Mouse (Mus musculus): Measurements from ENCODE around the gene Hdac4. TPM values are rescaled to one million over a fixed set of nuclear protein-coding genes. Genes with fewer than 3 reads are reported as not detected.

Gene Hdac4
- polyA plus RNA-seq, 1 experiment from 2014 or later, result 3.0 TPM

- Histone ChIP-seq H3K4me1 (ENCODE audit: insufficient read depth) (no peaks in the 10 kb centered on the region), H3K4me2 (ENCODE audit: low read depth, low read length) (no peak overlapping the region), H3K36me3 (replicated peaks; ENCODE audit: insufficient read depth, low read length) (peaks cover 5% of the 10 kb centered on the region; the same call in 1 of the 2 replicates), H3K9me3 (ENCODE audit: low read length) (no peaks in the 10 kb centered on the region), H3K27ac (ENCODE audit: low read depth) (no peak overlapping the region), H3K9ac (replicated peaks) (no peak overlapping the region), H3K4me3 (ENCODE audit: low read depth, low read length) (no peak overlapping the region), H3K27me3 (ENCODE audit: insufficient read depth, low read length) (no peaks in the 10 kb centered on the region)
- ATAC-seq (no peak), DNase-seq (no peak)
- TF ChIP-seq CTCF (IDR thresholded peaks at IDR 0.05; ENCODE audit: low read depth) (no peak), EP300 (IDR thresholded peaks at IDR 0.05; ENCODE audit: low read depth) (no peak)
Measured at GRCm38 (mm10) chr1:92014496-92014895, 181.0 kb downstream of the Hdac4 start.

- DNase-seq (no peak), ATAC-seq (no peak)
- H3K27me3 ChIP-seq (ENCODE audit: insufficient read depth, low read length), result no peaks in the 10 kb centered on the region
- H3K4me1 ChIP-seq (ENCODE audit: insufficient read depth), result no peaks in the 10 kb centered on the region
- H3K36me3 ChIP-seq (replicated peaks; ENCODE audit: insufficient read depth, low read length), result peaks cover 4% of the 10 kb centered on the region
- no peak overlapping the region for H3K27ac ChIP-seq (ENCODE audit: low read depth)
- H3K4me2 ChIP-seq (ENCODE audit: low read depth, low read length), result no peak overlapping the region
- no peak overlapping the region for H3K4me3 ChIP-seq (ENCODE audit: low read depth, low read length)
- TF ChIP-seq CTCF (IDR thresholded peaks at IDR 0.05; ENCODE audit: low read depth), result peak; percentile 15; the same call in 1 of the 2 replicates
- no peak for TF ChIP-seq EP300 (IDR thresholded peaks at IDR 0.05; ENCODE audit: low read depth)
- no peak overlapping the region for H3K9ac ChIP-seq (replicated peaks)
- H3K9me3 ChIP-seq (ENCODE audit: low read length), result no peaks in the 10 kb centered on the region
- WGBS (ENCODE audit: insufficient replicate concordance), result 56% methylated on average over 1 of the region's 1 CpGs
Measured at GRCm38 (mm10) chr1:92006666-92007065, 188.8 kb downstream of the Hdac4 start.

GRCm38 (mm10) chr1:92005617-92005940 is 189.9 kb downstream of the Hdac4 start:
- WGBS (ENCODE audit: insufficient replicate concordance), result 64% methylated on average over 2 of the region's 2 CpGs
- no peak for ATAC-seq

DNA sequence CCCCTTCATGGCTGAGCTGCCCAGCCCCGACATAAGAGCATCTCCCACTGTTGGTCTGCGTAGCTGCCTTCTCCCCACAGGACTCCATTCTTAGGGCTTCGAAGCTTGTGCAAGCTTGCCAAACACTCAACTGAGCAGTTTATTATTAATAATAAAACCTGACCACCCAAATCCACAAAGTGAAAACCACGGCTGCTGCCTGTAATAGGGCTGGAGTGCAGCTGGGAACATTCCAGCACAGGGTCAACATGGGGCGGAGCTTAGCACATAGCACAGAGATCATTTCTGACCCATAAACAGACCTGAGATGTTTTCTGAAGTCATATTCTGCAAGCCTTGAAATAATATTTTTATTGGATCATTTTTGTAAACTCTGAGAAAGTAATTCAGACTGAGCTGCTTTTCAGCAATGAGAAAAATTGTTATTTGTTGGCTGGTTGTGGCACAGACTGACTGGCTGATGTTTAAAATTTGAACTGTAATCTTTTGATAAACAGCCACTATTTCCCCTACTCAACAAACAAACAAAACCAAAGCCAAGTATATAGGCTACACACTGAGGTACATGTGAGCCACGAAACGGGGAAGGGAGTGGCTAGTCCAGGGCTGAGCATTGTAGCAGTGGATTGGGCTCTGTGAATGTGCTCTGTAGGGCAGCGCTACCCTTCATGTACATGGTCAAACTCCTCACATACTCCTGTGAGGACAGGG is 190.4 kb downstream of the Hdac4 start:
- no peaks in the 10 kb centered on the region for H3K27me3 ChIP-seq (ENCODE audit: insufficient read depth, low read length)
- WGBS (ENCODE audit: insufficient replicate concordance), result 79% methylated on average over 8 of the region's 8 CpGs
- no peak for TF ChIP-seq EP300 (IDR thresholded peaks at IDR 0.05; ENCODE audit: low read depth)
- H3K36me3 ChIP-seq (replicated peaks; ENCODE audit: insufficient read depth, low read length), result peaks cover 4% of the 10 kb centered on the region; the same call in 1 of the 2 replicates
- no peak overlapping the region for H3K4me2 ChIP-seq (ENCODE audit: low read depth, low read length)
- H3K4me1 ChIP-seq (ENCODE audit: insufficient read depth), result no peaks in the 10 kb centered on the region
- H3K9me3 ChIP-seq (ENCODE audit: low read length), result no peaks in the 10 kb centered on the region
- DNase-seq, result no peak
- no peak overlapping the region for H3K27ac ChIP-seq (ENCODE audit: low read depth)
- H3K4me3 ChIP-seq (ENCODE audit: low read depth, low read length), result no peak overlapping the region
- ATAC-seq, result no peak
- H3K9ac ChIP-seq (replicated peaks), result no peak overlapping the region

More at GRCm38 (mm10) chr1:92005617-92005940, 189.9 kb downstream of the Hdac4 start:
- no peak overlapping the region for H3K27ac ChIP-seq (ENCODE audit: low read depth)
- no peak for TF ChIP-seq CTCF (IDR thresholded peaks at IDR 0.05; ENCODE audit: low read depth)
- no peak for TF ChIP-seq EP300 (IDR thresholded peaks at IDR 0.05; ENCODE audit: low read depth)
- no peaks in the 10 kb centered on the region for H3K27me3 ChIP-seq (ENCODE audit: insufficient read depth, low read length)
- peaks cover 4% of the 10 kb centered on the region; the same call in 1 of the 2 replicates for H3K36me3 ChIP-seq (replicated peaks; ENCODE audit: insufficient read depth, low read length)
- no peak overlapping the region for H3K4me2 ChIP-seq (ENCODE audit: low read depth, low read length)
- H3K9me3 ChIP-seq (ENCODE audit: low read length), result no peaks in the 10 kb centered on the region
- no peaks in the 10 kb centered on the region for H3K4me1 ChIP-seq (ENCODE audit: insufficient read depth)
- H3K9ac ChIP-seq (replicated peaks), result no peak overlapping the region
- no peak overlapping the region for H3K4me3 ChIP-seq (ENCODE audit: low read depth, low read length)
- DNase-seq, result no peak

- Histone ChIP-seq H3K4me1 (ENCODE audit: insufficient read depth) (no peaks in the 10 kb centered on the region), H3K4me2 (ENCODE audit: low read depth, low read length) (no peak overlapping the region), H3K4me3 (ENCODE audit: low read depth, low read length) (no peak overlapping the region), H3K36me3 (replicated peaks; ENCODE audit: insufficient read depth, low read length) (peaks cover 4% of the 10 kb centered on the region; the same call in 1 of the 2 replicates), H3K27me3 (ENCODE audit: insufficient read depth, low read length) (no peaks in the 10 kb centered on the region), H3K9me3 (ENCODE audit: low read length) (no peaks in the 10 kb centered on the region), H3K27ac (ENCODE audit: low read depth) (no peak overlapping the region), H3K9ac (replicated peaks) (no peak overlapping the region)
- no peak for DNase-seq
- no peak for TF ChIP-seq EP300 (IDR thresholded peaks at IDR 0.05; ENCODE audit: low read depth)
- TF ChIP-seq CTCF (IDR thresholded peaks at IDR 0.05; ENCODE audit: low read depth), result no peak
- 69% methylated on average over 1 of the region's 1 CpGs for WGBS (ENCODE audit: insufficient replicate concordance)
- ATAC-seq, result no peak
Measured at GRCm38 (mm10) chr1:92004122-92004521, 191.4 kb downstream of the Hdac4 start.

- Histone ChIP-seq H3K27ac (ENCODE audit: low read depth) (no peak overlapping the region), H3K4me1 (ENCODE audit: insufficient read depth) (no peaks in the 10 kb centered on the region), H3K4me3 (ENCODE audit: low read depth, low read length) (no peak overlapping the region), H3K9me3 (ENCODE audit: low read length) (no peaks in the 10 kb centered on the region), H3K27me3 (ENCODE audit: insufficient read depth, low read length) (no peaks in the 10 kb centered on the region), H3K4me2 (ENCODE audit: low read depth, low read length) (no peak overlapping the region), H3K36me3 (replicated peaks; ENCODE audit: insufficient read depth, low read length) (peaks cover 9% of the 10 kb centered on the region), H3K9ac (replicated peaks) (no peak overlapping the region)
- 97% methylated on average over 2 of the region's 2 CpGs for WGBS (ENCODE audit: insufficient replicate concordance)
- ATAC-seq, result no peak
- TF ChIP-seq EP300 (IDR thresholded peaks at IDR 0.05; ENCODE audit: low read depth) (no peak), CTCF (IDR thresholded peaks at IDR 0.05; ENCODE audit: low read depth) (no peak)
- no peak for DNase-seq
Measured at GRCm38 (mm10) chr1:92000226-92000625, 195.3 kb downstream of the Hdac4 start.

Measured in liver, postnatal 0 days (tissue).